ENCODE assay signal across 12 mouse cellular contexts in the genomic region with DNA sequence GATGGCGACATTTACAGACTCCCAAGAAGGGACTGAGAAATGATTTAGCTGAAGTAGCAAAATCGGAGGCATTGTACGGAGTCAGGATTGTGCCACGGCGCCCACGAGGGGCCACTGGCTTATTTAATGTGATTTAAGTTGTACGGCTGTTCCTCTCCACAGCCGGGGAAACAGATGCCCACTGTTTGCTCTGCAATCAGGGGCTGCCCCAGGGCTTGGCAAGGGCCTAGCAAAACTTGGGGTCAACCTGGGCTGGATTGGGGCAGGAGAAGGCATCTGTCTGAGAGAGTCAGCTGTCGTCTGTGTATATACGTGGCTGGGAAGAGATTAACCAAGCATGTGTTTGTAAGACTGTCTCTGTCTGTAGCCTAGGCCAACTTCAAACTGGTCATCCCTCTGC.
DNase-seq lines count a peak whose midpoint lies in the region; ATAC-seq and TF ChIP-seq lines count a peak whose summit lies in the region.
"Had no signal": no experiment of that assay in that cellular context is flagged by ENCODE, and none has a peak within 500 bp of the region (broad histone marks: within the 10 kb centered on the region; RNA-seq: fewer than 3 reads in every experiment).

No protein-coding gene starts in this region.

- TF ChIP-seq CTCF in midbrain, postnatal 0 days (IDR thresholded peaks at IDR 0.05), result no peak

- no peak overlapping the region for H3K4me2 ChIP-seq in forebrain, embryonic 16.5 days (ENCODE audit: low read length)
- 0 out of 2 replicates have a peak overlapping the region, but pooled peaks have one; percentile 7 for H3K4me2 ChIP-seq in midbrain, embryonic 11.5 days
- no peak overlapping the region for H3K4me2 ChIP-seq in midbrain, postnatal 0 days (ENCODE audit: low read depth, low read length, poor library complexity, severe bottlenecking)
- no peak overlapping the region for H3K4me2 ChIP-seq in limb, embryonic 14.5 days (replicated peaks; ENCODE audit: low read depth, low read length, severe bottlenecking)
- no peak overlapping the region for H3K4me2 ChIP-seq in neural tube, embryonic 15.5 days
- H3K4me2 ChIP-seq: lung, embryonic 15.5 days had no signal

- no peak for DNase-seq in forebrain, embryonic 10.5 days (ENCODE audit: extremely low spot score, low spot score)
- no peak for DNase-seq in midbrain, embryonic 11.5 days (ENCODE audit: low spot score, missing footprints)
- no peak for DNase-seq in midbrain, postnatal 0 days (ENCODE audit: low spot score)
- peak; percentile 55 for DNase-seq in limb, embryonic 14.5 days (ENCODE audit: low spot score)
- no peak for DNase-seq in gastrocnemius, adult 18-20 months (ENCODE audit: low spot score)
- DNase-seq in right cerebral cortex, postnatal 10 days (ENCODE audit: low spot score in 2 of 2), result no peak
- DNase-seq: cerebellum, adult 8-10 months; gastrocnemius, postnatal 25 days; heart, postnatal 36 days had no signal

- H3K4me1 ChIP-seq in forebrain, embryonic 10.5 days, result peaks cover 76% of the 10 kb centered on the region
- peaks cover 33% of the 10 kb centered on the region for H3K4me1 ChIP-seq in forebrain, embryonic 16.5 days (replicated peaks; ENCODE audit: control insufficient read depth, insufficient read depth, low read length)
- H3K4me1 ChIP-seq in midbrain, embryonic 11.5 days (ENCODE audit: control insufficient read depth, insufficient read depth, low read length), result peaks cover 18% of the 10 kb centered on the region
- peaks cover 6% of the 10 kb centered on the region; the same call in 1 of the 2 replicates for H3K4me1 ChIP-seq in midbrain, postnatal 0 days (ENCODE audit: insufficient read depth, low read length)
- H3K4me1 ChIP-seq in limb, embryonic 14.5 days (ENCODE audit: control insufficient read depth, insufficient read depth, low read length), result peaks cover 51% of the 10 kb centered on the region
- peaks cover 61% of the 10 kb centered on the region for H3K4me1 ChIP-seq in neural tube, embryonic 15.5 days

- H3K36me3 ChIP-seq in forebrain, embryonic 10.5 days (replicated peaks), result no peaks in the 10 kb centered on the region
- no peaks in the 10 kb centered on the region for H3K36me3 ChIP-seq in forebrain, embryonic 16.5 days (ENCODE audit: control insufficient read depth, insufficient read depth)
- H3K36me3 ChIP-seq in midbrain, embryonic 11.5 days (ENCODE audit: control insufficient read depth, insufficient read depth, low read length), result no peaks in the 10 kb centered on the region
- no peaks in the 10 kb centered on the region for H3K36me3 ChIP-seq in midbrain, postnatal 0 days (ENCODE audit: insufficient read depth, low read length)
- H3K36me3 ChIP-seq in limb, embryonic 14.5 days (ENCODE audit: control insufficient read depth, insufficient read depth, low read length), result no peaks in the 10 kb centered on the region
- no peaks in the 10 kb centered on the region for H3K36me3 ChIP-seq in neural tube, embryonic 15.5 days
- H3K36me3 ChIP-seq: lung, embryonic 15.5 days had no signal

- peak overlapping the region; percentile 22; the same call in 1 of the 2 replicates for H3K27ac ChIP-seq in forebrain, embryonic 10.5 days
- H3K27ac ChIP-seq in forebrain, embryonic 16.5 days (ENCODE audit: low read length), result no peak overlapping the region; the same call in 1 of the 2 replicates
- no peak overlapping the region for H3K27ac ChIP-seq in midbrain, embryonic 11.5 days (ENCODE audit: low read depth, low read length)
- H3K27ac ChIP-seq in midbrain, postnatal 0 days (ENCODE audit: low read depth, low read length), result no peak overlapping the region
- H3K27ac ChIP-seq in limb, embryonic 14.5 days (replicated peaks; ENCODE audit: low read depth, low read length), result peak overlapping the region; percentile 10; the same call in 1 of the 2 replicates
- H3K27ac ChIP-seq in neural tube, embryonic 15.5 days (replicated peaks), result no peak overlapping the region; the same call in 1 of the 2 replicates
- H3K27ac ChIP-seq: lung, embryonic 15.5 days had no signal

- 38% methylated on average over 10 of the region's 10 CpGs for WGBS in forebrain, embryonic 10.5 days
- WGBS in forebrain, embryonic 16.5 days, result 15% methylated on average over 10 of the region's 10 CpGs
- 32% methylated on average over 10 of the region's 10 CpGs for WGBS in midbrain, embryonic 11.5 days
- WGBS in midbrain, postnatal 0 days, result 28% methylated on average over 10 of the region's 10 CpGs
- WGBS in limb, embryonic 14.5 days, result 26% methylated on average over 10 of the region's 10 CpGs
- WGBS in neural tube, embryonic 15.5 days, result 16% methylated on average over 10 of the region's 10 CpGs

- H3K9ac ChIP-seq in forebrain, embryonic 16.5 days (replicated peaks; ENCODE audit: low read depth, low read length), result no peak overlapping the region
- H3K9ac ChIP-seq in midbrain, embryonic 11.5 days (ENCODE audit: low read length), result no peak overlapping the region
- no peak overlapping the region for H3K9ac ChIP-seq in midbrain, postnatal 0 days (replicated peaks; ENCODE audit: low read length, poor library complexity, severe bottlenecking)
- H3K9ac ChIP-seq in limb, embryonic 14.5 days (ENCODE audit: low read depth, low read length, severe bottlenecking), result no peak overlapping the region
- no peak overlapping the region for H3K9ac ChIP-seq in neural tube, embryonic 15.5 days (replicated peaks)
- H3K9ac ChIP-seq: lung, embryonic 15.5 days had no signal

- H3K4me3 ChIP-seq in forebrain, embryonic 10.5 days, result no peak overlapping the region
- no peak overlapping the region for H3K4me3 ChIP-seq in forebrain, embryonic 16.5 days (replicated peaks; ENCODE audit: low read length)
- no peak overlapping the region for H3K4me3 ChIP-seq in midbrain, embryonic 11.5 days (ENCODE audit: low read depth, low read length)
- H3K4me3 ChIP-seq in midbrain, postnatal 0 days (ENCODE audit: low read depth, low read length), result no peak overlapping the region
- no peak overlapping the region for H3K4me3 ChIP-seq in limb, embryonic 14.5 days (replicated peaks; ENCODE audit: low read length)
- no peak overlapping the region for H3K4me3 ChIP-seq in neural tube, embryonic 15.5 days (replicated peaks)
- H3K4me3 ChIP-seq: lung, embryonic 15.5 days had no signal

- H3K9me3 ChIP-seq in forebrain, embryonic 10.5 days, result no peaks in the 10 kb centered on the region
- no peaks in the 10 kb centered on the region for H3K9me3 ChIP-seq in forebrain, embryonic 16.5 days (ENCODE audit: control insufficient read depth, low read length)
- H3K9me3 ChIP-seq in midbrain, embryonic 11.5 days (ENCODE audit: control insufficient read depth, low read length), result no peaks in the 10 kb centered on the region
- no peaks in the 10 kb centered on the region for H3K9me3 ChIP-seq in midbrain, postnatal 0 days (ENCODE audit: low read length)
- H3K9me3 ChIP-seq in limb, embryonic 14.5 days (ENCODE audit: control insufficient read depth, low read length), result no peaks in the 10 kb centered on the region
- no peaks in the 10 kb centered on the region for H3K9me3 ChIP-seq in neural tube, embryonic 15.5 days (replicated peaks)
- H3K9me3 ChIP-seq: lung, embryonic 15.5 days had no signal

- no peak; the same call in 1 of the 2 replicates for ATAC-seq in forebrain, embryonic 16.5 days
- peak; percentile 43 for ATAC-seq in midbrain, embryonic 11.5 days (ENCODE audit: low FRiP score)
- no peak for ATAC-seq in midbrain, postnatal 0 days (ENCODE audit: low FRiP score)
- peak; percentile 27 for ATAC-seq in limb, embryonic 14.5 days (ENCODE audit: low FRiP score, low read depth)
- peak; percentile 18; the same call in 1 of the 2 replicates for ATAC-seq in neural tube, embryonic 15.5 days (ENCODE audit: low FRiP score)

- no peak for TF ChIP-seq POLR2A in limb, embryonic 14.5 days (IDR thresholded peaks at IDR 0.05; ENCODE audit: borderline replicate concordance, extremely low read depth, insufficient read depth, insufficient read length)

- peaks cover 33% of the 10 kb centered on the region for H3K27me3 ChIP-seq in forebrain, embryonic 10.5 days (ENCODE audit: poor library complexity, severe bottlenecking)
- H3K27me3 ChIP-seq in forebrain, embryonic 16.5 days (replicated peaks; ENCODE audit: control insufficient read depth, insufficient read depth, low read length), result no peaks in the 10 kb centered on the region
- peaks cover 9% of the 10 kb centered on the region for H3K27me3 ChIP-seq in midbrain, embryonic 11.5 days (ENCODE audit: control insufficient read depth, insufficient read depth, low read length)
- H3K27me3 ChIP-seq in midbrain, postnatal 0 days (ENCODE audit: insufficient read depth, low read length), result no peaks in the 10 kb centered on the region
- H3K27me3 ChIP-seq in limb, embryonic 14.5 days (ENCODE audit: control insufficient read depth, insufficient read depth, low read length), result no peaks in the 10 kb centered on the region
- no peaks in the 10 kb centered on the region for H3K27me3 ChIP-seq in neural tube, embryonic 15.5 days (replicated peaks)
- H3K27me3 ChIP-seq: lung, embryonic 15.5 days had no signal

Comparison
In these comparisons a context has a peak if more than half of its experiments do, and no peak if none do; other contexts are left out.
1. H3K27ac ChIP-seq: peak in forebrain, embryonic 10.5 days (single experiment) and limb, embryonic 14.5 days (single experiment); none in forebrain, embryonic 16.5 days (single experiment), midbrain, embryonic 11.5 days (single experiment), midbrain, postnatal 0 days (single experiment) and neural tube, embryonic 15.5 days (single experiment).
2. ATAC-seq: peak in midbrain, embryonic 11.5 days (single experiment), limb, embryonic 14.5 days (single experiment) and neural tube, embryonic 15.5 days (single experiment); none in forebrain, embryonic 16.5 days (single experiment) and midbrain, postnatal 0 days (single experiment).